Mouse (Mus musculus): ENCODE data around the gene Gnpat. TPM values are rescaled to one million over a fixed set of nuclear protein-coding genes. Genes with fewer than 3 reads are reported as not detected.

Gene Gnpat
- total and polyA plus RNA-seq, 3 experiments, result 62.3 to 91.5 (median 89.1) TPM

GRCm38 (mm10) chr8:124898251-124898905, 35.5 kb downstream of the Gnpat start:
- peak overlapping the region; percentile 32 for H3K27ac ChIP-seq (ENCODE audit: insufficient read depth, low read depth)
- peak overlapping the region; percentile 65 for H3K4me2 ChIP-seq (ENCODE audit: insufficient read depth, low read depth, poor library complexity, severe bottlenecking)
- H3K27me3 ChIP-seq (replicated peaks), result no peaks in the 10 kb centered on the region
- no peak for TF ChIP-seq USF1 (IDR thresholded peaks at IDR 0.05; ENCODE audit: low read depth, low read length)
- TF ChIP-seq SIN3A (IDR thresholded peaks at IDR 0.05; ENCODE audit: low read length), result no peak
- no peak for TF ChIP-seq MXI1 (IDR thresholded peaks at IDR 0.05; ENCODE audit: low read depth, low read length)
- TF ChIP-seq MAX (IDR thresholded peaks at IDR 0.05; ENCODE audit: low read length), result no peak
- H3K9me3 ChIP-seq (replicated peaks; ENCODE audit: low read length), result no peaks in the 10 kb centered on the region
- H3K4me3 ChIP-seq (replicated peaks in 1 of 3; ENCODE audit: low read depth in 2 of 3, low read length in 2 of 3, poor library complexity in 1 of 3), result peak overlapping the region; percentile 91 to 97 (median 93)
- peaks cover 28% of the 10 kb centered on the region for H3K79me2 ChIP-seq (replicated peaks; ENCODE audit: control insufficient read depth, extremely low read depth, insufficient read depth, poor library complexity, severe bottlenecking)
- in situ Hi-C loops (cut with MboI; ENCODE audit: low pct_ligation_motif_present, low pct_unique_long_range_greater_than_20kb, low sequenced_read_pairs) (no loop called here), dilution Hi-C loops (cut with MboI; ENCODE audit: extremely low pct_ligation_motif_present, extremely low pct_unique_long_range_greater_than_20kb, low sequenced_read_pairs) (no loop called here)
- DNase-seq (ENCODE audit: extremely low read depth), result no peak
- peaks cover 17 to 38% of the 10 kb centered on the region in 2 experiments for H3K4me1 ChIP-seq (ENCODE audit: control insufficient read depth in 1 of 2, insufficient read depth in 2 of 2)
- H3K36me3 ChIP-seq (replicated peaks in 1 of 2; ENCODE audit: control insufficient read depth in 1 of 2, insufficient read depth in 1 of 2, low read length in 1 of 2), result peaks cover 45 to 70% of the 10 kb centered on the region in 2 experiments
- peak overlapping the region; percentile 83 for H3K9ac ChIP-seq (ENCODE audit: insufficient read depth, low read depth)

- DNase-seq (ENCODE audit: extremely low read depth), result no peak
- TF ChIP-seq ELF1 (IDR thresholded peaks at IDR 0.05; ENCODE audit: low read depth, low read length) (no peak), MAZ (IDR thresholded peaks at IDR 0.05; ENCODE audit: low read depth, low read length) (no peak), JUN (IDR thresholded peaks at IDR 0.05; ENCODE audit: insufficient read depth, low read depth, low read length) (no peak), GABPA (IDR thresholded peaks at IDR 0.05; ENCODE audit: insufficient replicate concordance, low read depth, low read length) (no peak), RCOR1 (conservative IDR thresholded peaks at IDR 0.05; ENCODE audit: low read depth, low read length) (no peak), HCFC1 (IDR thresholded peaks at IDR 0.05; ENCODE audit: low read depth, low read length) (no peak), KAT2A (IDR thresholded peaks at IDR 0.05; ENCODE audit: insufficient replicate concordance, low read length) (no peak)
- no peaks in the 10 kb centered on the region for H3K27me3 ChIP-seq (replicated peaks)
- dilution Hi-C loops (cut with MboI; ENCODE audit: extremely low pct_ligation_motif_present, extremely low pct_unique_long_range_greater_than_20kb, low sequenced_read_pairs) (no loop called here), in situ Hi-C loops (cut with MboI; ENCODE audit: low pct_ligation_motif_present, low pct_unique_long_range_greater_than_20kb, low sequenced_read_pairs) (no loop called here)
- no peak overlapping the region for H3K4me3 ChIP-seq (replicated peaks in 1 of 3; ENCODE audit: low read depth in 2 of 3, low read length in 2 of 3, poor library complexity in 1 of 3)
- no peaks in the 10 kb centered on the region for H3K9me3 ChIP-seq (replicated peaks; ENCODE audit: low read length)
- H3K36me3 ChIP-seq (replicated peaks in 1 of 2; ENCODE audit: control insufficient read depth in 1 of 2, insufficient read depth in 1 of 2, low read length in 1 of 2), result peaks cover 63 to 86% of the 10 kb centered on the region in 2 experiments
- H3K4me1 ChIP-seq (ENCODE audit: control insufficient read depth in 1 of 2, insufficient read depth in 2 of 2), result peaks cover 8 to 26% of the 10 kb centered on the region in 2 experiments
- no peak overlapping the region for H3K27ac ChIP-seq (ENCODE audit: insufficient read depth, low read depth)
- peaks cover 18% of the 10 kb centered on the region for H3K79me2 ChIP-seq (replicated peaks; ENCODE audit: control insufficient read depth, extremely low read depth, insufficient read depth, poor library complexity, severe bottlenecking)
- no peak overlapping the region for H3K4me2 ChIP-seq (ENCODE audit: insufficient read depth, low read depth, poor library complexity, severe bottlenecking)
- H3K9ac ChIP-seq (ENCODE audit: insufficient read depth, low read depth), result no peak overlapping the region
Measured at GRCm38 (mm10) chr8:124903198-124903597, 40.4 kb downstream of the Gnpat start.

GRCm38 (mm10) chr8:124905482-124905881, 42.6 kb downstream of the Gnpat start:
- Histone ChIP-seq H3K27ac (ENCODE audit: insufficient read depth, low read depth) (no peak overlapping the region), H3K9me3 (replicated peaks; ENCODE audit: low read length) (no peaks in the 10 kb centered on the region), H3K4me3 (replicated peaks in 1 of 3; ENCODE audit: low read depth in 2 of 3, low read length in 2 of 3, poor library complexity in 1 of 3) (no peak overlapping the region), H3K79me2 (replicated peaks; ENCODE audit: control insufficient read depth, extremely low read depth, insufficient read depth, poor library complexity, severe bottlenecking) (peaks cover 5% of the 10 kb centered on the region; the same call in 1 of the 2 replicates), H3K9ac (ENCODE audit: insufficient read depth, low read depth) (no peak overlapping the region), H3K27me3 (replicated peaks) (no peaks in the 10 kb centered on the region), H3K4me2 (ENCODE audit: insufficient read depth, low read depth, poor library complexity, severe bottlenecking) (no peak overlapping the region), H3K36me3 (replicated peaks in 1 of 2; ENCODE audit: control insufficient read depth in 1 of 2, insufficient read depth in 1 of 2, low read length in 1 of 2) (peaks cover 70 to 92% of the 10 kb centered on the region in 2 experiments), H3K4me1 (ENCODE audit: control insufficient read depth in 1 of 2, insufficient read depth in 2 of 2) (peaks cover 5 to 17% of the 10 kb centered on the region in 2 experiments; a peak in 3 of 4 replicates)
- no peak for DNase-seq (ENCODE audit: extremely low read depth)
- in situ Hi-C loops (cut with MboI; ENCODE audit: low pct_ligation_motif_present, low pct_unique_long_range_greater_than_20kb, low sequenced_read_pairs), result no loop called here
- no peak for TF ChIP-seq USF1 (IDR thresholded peaks at IDR 0.05; ENCODE audit: low read depth, low read length)
- no peak for TF ChIP-seq MAZ (IDR thresholded peaks at IDR 0.05; ENCODE audit: low read depth, low read length)
- no peak for TF ChIP-seq ZMIZ1 (IDR thresholded peaks at IDR 0.05; ENCODE audit: low read depth, low read length)
- TF ChIP-seq JUND (conservative IDR thresholded peaks at IDR 0.05; ENCODE audit: low read depth, low read length), result no peak
- no peak for TF ChIP-seq HCFC1 (IDR thresholded peaks at IDR 0.05; ENCODE audit: low read depth, low read length)
- no peak for TF ChIP-seq CHD1 (IDR thresholded peaks at IDR 0.05; ENCODE audit: low read depth, low read length)
- dilution Hi-C loops (cut with MboI; ENCODE audit: extremely low pct_ligation_motif_present, extremely low pct_unique_long_range_greater_than_20kb, low sequenced_read_pairs), result no loop called here

All from CH12.LX (cell line).